Mouse (Mus musculus): ENCODE data around the gene Abcg1.

The Abcg1 gene

DNA sequence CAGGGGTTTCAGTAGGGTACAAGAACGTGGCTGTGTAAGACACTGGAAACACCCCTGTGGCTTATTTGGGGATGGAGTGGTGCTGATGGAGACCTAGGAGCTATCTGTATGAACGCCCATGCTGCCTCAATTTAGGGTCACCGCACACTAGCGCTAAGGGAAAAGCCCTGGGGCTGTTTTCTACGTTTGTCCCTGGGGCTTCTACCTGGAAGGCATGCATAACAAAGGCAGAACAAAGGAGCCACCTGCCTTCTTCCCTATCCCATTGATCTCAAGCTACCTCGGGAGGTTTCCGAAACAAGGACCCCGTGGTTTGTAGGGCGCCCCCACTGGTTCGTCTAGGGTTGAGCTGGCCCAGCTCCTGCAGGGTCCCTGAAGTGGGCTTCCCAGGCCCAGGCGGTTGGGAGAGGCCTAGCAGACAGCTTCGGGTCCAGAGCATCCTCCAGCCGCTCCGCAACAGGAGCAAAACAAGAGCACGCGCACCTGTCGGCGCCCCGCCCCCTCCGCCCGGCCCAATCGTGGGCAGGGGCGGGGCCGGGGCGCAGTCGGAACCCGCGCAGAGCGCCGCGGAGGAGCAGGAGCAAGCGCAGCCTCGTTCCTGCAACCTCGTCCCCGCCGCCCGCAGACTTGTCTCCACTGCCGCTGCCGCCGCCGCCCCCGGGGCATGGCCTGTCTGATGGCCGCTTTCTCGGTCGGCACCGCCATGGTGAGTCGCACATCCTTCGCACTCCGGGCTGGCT is at the start of gene Abcg1:
TSS of gene Abcg1 (plus strand) at position 525 of the 740 bp plus-strand sequence.
- DNase-seq (ENCODE audit: extremely low spot score), result peak; percentile 69

DNA sequence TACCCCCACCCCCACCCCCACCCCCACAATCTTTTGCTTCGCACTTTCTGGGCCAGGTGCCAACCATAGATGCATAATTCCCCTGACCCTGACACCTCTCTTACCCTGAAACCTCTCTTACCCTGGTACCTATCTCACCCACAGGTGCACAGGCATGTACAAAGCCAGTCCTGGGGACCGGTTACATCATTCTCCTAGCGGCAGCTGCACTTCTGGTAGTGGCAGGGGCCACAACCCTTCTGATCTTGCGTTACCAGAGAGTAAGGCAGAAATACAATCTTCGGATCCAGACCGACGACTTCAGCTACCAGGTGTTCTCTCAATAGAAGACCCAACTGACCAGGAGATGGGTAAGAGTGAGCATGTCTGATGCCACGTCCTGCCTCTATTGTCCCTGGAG is 49.1 kb upstream of the Abcg1 start:
- no peak for DNase-seq (ENCODE audit: extremely low spot score)

DNA sequence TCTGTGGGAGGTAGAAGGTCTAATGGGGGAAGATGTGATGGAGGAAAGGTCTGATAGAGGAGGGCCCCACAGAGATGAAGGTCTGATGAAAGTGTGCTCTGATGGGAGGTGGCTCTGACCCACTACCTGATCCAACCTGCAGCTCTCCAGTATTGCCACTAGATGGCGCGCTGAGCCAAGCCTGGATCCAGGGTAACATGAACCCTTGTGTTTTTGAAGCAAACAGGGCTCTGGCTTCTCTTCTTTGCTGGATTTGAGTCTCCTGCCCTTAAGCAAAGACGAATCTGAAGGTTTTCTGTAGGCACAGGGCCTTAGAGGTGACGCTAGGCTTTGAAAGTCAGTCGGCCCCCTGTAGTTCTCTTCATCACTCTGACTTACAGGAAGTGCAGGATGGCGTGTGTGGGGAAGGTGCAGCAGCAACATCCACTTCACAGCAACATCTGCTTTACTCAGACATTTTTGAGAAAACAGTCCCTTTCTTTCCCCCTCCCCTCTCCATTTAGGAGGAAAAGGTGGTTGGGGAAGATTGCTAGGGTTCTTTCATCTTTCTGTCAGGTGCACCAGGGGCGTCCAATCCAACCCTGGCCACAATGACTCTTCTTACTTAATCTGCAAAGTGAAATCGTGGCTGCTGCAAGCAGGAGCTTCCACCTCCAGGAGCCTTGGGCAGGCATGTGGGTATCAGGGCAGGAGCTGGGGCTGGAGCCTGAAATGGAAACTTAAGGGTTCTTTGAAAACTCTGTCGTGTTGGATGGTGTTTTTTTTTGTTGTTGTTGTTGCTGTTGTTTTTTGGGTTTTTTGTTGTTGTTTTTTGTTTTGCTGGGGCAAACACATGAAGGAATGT is 45.7 kb upstream of the Abcg1 start:
- peak; percentile 67 for DNase-seq (ENCODE audit: extremely low spot score)

GRCm38 (mm10) chr17:31018267-31018666 is 39.2 kb upstream of the Abcg1 start:
- DNase-seq (ENCODE audit: extremely low spot score), result peak; percentile 64

- peak; percentile 72 for DNase-seq (ENCODE audit: extremely low spot score)
Measured at GRCm38 (mm10) chr17:31019505-31019904, 38.0 kb upstream of the Abcg1 start.

GRCm38 (mm10) chr17:31020078-31020477 is 37.4 kb upstream of the Abcg1 start:
- DNase-seq (ENCODE audit: extremely low spot score), result no peak

DNA sequence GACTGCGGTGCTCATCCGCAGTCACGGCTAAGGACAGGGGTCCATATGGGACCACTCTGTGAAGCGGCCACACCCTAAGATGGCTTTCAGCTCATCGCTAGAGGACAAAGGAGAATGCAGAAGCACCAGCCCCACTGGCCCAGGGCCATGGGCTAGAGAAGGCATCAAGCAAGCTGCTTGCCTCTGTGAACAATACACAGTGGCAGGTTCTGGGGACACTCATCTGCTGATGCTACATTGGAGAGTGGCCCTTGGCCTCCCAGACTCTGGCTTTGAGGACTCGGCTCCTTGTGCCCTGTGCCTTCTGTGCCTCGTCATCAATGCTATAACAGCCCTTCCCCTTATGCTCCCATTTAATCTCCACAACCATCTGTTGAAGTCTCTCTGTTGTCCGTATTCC is 36.2 kb upstream of the Abcg1 start:
- no peak for DNase-seq (ENCODE audit: extremely low spot score)

- no peak for DNase-seq (ENCODE audit: extremely low spot score)
Measured at GRCm38 (mm10) chr17:31024125-31024781, 33.2 kb upstream of the Abcg1 start.

DNA sequence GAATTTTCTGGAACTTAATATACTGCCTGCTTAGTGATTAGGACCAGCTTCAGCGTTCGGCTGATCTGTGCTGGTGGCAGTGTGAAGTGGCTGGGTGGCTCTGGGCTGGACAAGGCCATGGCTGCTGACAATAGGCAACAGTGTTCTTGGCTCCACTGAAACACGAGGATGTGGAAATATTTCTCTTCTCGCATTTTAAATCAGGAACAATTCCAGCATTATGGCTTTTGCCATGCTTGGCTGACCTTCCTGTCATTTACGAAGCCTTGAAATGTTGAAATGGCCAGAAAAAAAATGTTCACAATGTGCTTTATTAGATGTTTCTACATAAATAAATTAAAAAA is 32.7 kb upstream of the Abcg1 start:
- DNase-seq (ENCODE audit: extremely low spot score), result no peak

- DNase-seq (ENCODE audit: extremely low spot score), result no peak
Measured at GRCm38 (mm10) chr17:31026986-31027385, 30.5 kb upstream of the Abcg1 start.

- DNase-seq (ENCODE audit: extremely low spot score), result no peak
Measured at GRCm38 (mm10) chr17:31027723-31028122, 29.8 kb upstream of the Abcg1 start.

DNA sequence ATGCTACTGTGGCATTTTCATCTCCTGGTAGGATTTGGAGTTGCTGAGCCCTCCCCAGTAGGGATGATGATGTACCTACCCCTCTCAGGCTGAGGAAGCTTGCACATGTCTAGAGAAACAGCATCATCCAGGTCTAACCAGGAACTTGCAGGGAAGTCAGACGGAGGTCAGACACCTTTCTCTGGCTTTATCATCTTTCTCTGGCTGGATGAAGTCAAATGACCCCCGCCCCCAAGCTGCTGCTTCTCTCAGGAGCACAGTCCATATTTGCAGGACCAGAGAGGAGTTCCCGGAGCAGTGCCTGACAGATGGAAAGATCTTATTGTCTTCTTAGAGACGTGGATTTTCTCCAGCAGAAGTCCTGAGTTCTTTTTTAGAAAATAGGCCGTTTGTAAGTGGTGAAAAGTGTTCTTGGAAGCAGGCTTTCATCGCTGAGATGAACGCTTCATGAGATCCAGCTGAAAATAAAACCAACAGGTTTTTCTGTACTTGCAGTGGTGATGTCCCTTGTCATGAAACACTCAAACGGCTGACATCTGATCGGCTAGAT is 28.6 kb upstream of the Abcg1 start:
- no peak for DNase-seq (ENCODE audit: extremely low spot score)

DNA sequence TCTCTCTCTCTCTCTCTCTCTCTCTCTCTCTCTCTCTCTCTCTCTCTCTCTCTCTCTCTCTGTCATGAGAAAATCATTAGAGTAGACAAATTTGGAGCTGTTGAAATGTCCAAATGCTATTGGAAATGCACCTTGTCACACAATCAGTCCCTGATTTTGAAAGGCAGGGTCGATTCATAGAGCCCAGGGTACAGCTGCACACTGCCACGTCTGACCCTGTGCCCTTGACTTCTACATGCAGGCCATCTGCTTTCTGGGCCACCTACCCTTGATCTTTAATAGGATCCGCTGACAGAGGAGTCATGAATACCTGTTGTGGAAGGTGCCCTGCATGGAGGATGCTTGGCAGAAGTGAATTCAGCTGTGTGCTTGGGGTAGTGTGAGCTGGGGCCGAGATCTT is 28.1 kb upstream of the Abcg1 start:
- no peak for DNase-seq (ENCODE audit: extremely low spot score)

DNA sequence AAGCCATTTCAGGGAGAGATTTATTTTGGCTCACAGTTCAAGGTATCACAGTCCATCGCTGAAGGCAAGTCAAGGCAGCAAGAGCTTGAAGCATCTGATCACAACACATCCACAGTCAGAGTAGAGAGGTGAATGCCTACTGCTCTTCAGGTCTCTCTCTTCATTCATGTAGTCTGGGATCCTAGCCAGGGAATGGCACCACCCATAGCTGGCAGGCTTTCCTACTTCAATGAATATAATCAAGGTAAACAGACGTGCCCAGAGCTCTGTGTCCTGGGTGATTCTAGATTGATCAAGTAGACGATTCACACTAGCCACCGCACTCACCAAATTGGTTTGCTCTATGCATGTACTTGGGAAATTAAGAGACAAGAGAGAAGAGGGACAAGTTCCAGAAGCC is 25.1 kb upstream of the Abcg1 start:
- DNase-seq (ENCODE audit: extremely low spot score), result no peak

- no peak for DNase-seq (ENCODE audit: extremely low spot score)
Measured at GRCm38 (mm10) chr17:31033251-31033650, 24.2 kb upstream of the Abcg1 start.

- no peak for DNase-seq (ENCODE audit: extremely low spot score)
Measured at GRCm38 (mm10) chr17:31034165-31034564, 23.3 kb upstream of the Abcg1 start.

DNA sequence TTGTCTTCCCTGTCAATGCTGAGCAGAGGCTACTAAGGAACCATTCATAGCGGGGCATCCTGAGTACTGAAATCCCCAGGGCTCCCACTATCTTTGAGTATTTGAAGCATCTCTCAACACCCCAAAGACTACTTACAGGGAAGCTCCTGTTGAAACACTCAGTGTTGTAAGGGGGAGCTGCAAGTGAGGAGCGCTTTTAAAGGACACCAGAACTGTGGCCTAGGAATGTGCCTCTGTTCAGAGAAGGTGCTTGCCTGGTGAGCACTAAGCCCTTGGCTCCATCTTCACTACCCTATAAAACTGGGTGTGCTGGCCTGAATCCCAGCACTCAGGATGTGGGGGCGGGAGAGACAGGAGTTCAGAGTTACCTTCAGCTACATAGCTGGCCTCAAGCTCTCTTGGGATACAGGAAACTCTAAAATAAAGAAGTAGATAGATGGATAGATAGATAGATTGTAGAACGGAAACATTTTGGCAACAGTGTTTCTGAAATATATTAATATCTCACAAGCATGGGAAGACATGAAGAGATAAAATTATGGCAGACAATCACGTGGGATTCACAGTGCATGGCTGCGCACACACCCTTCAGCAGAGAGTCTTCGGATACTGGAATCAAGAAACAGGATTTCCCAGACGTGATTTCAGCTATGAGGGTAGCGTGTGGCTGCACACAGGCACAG is 22.7 kb upstream of the Abcg1 start:
- DNase-seq (ENCODE audit: extremely low spot score), result no peak

- no peak for DNase-seq (ENCODE audit: extremely low spot score)
Measured at GRCm38 (mm10) chr17:31036168-31036876, 21.2 kb upstream of the Abcg1 start.

GRCm38 (mm10) chr17:31037331-31037730 is 20.1 kb upstream of the Abcg1 start:
- no peak for DNase-seq (ENCODE audit: extremely low spot score)

GRCm38 (mm10) chr17:31038381-31038780 is 19.1 kb upstream of the Abcg1 start:
- DNase-seq (ENCODE audit: extremely low spot score), result no peak

GRCm38 (mm10) chr17:31039626-31040025 is 17.8 kb upstream of the Abcg1 start:
- no peak for DNase-seq (ENCODE audit: extremely low spot score)

Measured in embryo, embryonic 9.5 days (tissue).